Mouse (Mus musculus) G1E (cell line): ENCODE results near the gene Ago4.

ENCODE experiments used
- CTCF ChIP-seq: IDR thresholded peaks from 2 replicates; pipeline ENCODE4 v1.5.1; 2012; ENCODE audit warnings: low read depth, low read length, inconsistent platforms, mixed read lengths
- GATA1 ChIP-seq: IDR thresholded peaks from 2 replicates; pipeline ENCODE4 v1.6.1; 2012; ENCODE audit warnings: borderline replicate concordance, low read length, inconsistent platforms, mixed read lengths
- GATA2 ChIP-seq: IDR thresholded peaks from 2 replicates; pipeline ENCODE4 v1.6.1; 2012; ENCODE audit warnings: low read depth, low read length, inconsistent platforms, borderline replicate concordance

DNA sequence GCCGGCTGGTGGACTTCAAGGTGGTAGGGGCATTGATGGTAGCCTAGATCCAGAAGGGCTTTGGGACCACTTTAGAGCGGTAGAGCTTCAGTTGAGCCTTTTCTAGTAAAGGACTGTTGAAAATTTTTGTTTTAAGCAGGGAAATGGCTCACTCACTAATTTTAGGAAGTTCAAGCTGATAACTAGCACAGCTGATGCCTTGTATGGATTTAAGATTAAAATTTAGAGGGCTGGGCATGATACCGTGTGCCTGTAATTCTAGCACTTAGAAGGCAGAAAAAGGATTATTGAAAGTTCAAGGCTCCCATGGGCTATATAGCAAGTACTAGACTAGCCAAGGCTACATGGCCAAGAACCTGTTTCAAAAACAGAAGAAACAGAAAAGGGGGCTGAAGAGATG is 36.5 kb upstream of the Ago4 start:
- no peak for TF ChIP-seq CTCF
- no peak for TF ChIP-seq GATA2
- no peak for TF ChIP-seq GATA1
